Mouse (Mus musculus) spleen, adult 2 months (tissue): ENCODE results near the gene Sf3b3.

Experiments
- CTCF ChIP-seq: fragments of 200-500 bp; IDR thresholded peaks from 2 replicates; pipeline ENCODE4 v1.5.1; 2011; ENCODE audit warnings: mild to moderate bottlenecking, inconsistent platforms; ENCODE audit not compliant: insufficient read depth, insufficient read length, insufficient replicate concordance; ENCODE audit errors: extremely low read depth
- POLR2A ChIP-seq: fragments of 200-500 bp; IDR thresholded peaks from 2 replicates; pipeline ENCODE4 v1.6.1; 2011; ENCODE audit warnings: low read depth, low read length, inconsistent platforms

DNA sequence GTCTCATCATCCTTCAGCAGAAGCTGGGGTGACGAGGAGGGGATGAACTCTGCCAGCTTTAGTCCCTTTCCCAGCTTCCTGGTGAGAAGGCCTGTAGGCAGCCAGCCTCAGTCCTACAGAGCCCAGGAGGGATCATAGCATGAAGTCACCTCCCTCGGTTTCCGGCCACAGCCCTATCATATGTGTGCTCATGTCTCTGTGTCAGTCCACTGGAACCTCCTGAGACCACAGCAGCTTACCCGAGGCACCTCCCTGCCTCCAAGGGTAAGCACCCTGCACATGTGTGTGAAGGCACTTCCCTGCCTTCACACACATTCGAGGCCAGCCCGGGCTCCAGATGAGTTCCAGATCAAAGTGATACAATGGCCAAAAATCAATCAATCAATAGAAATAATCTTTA lies 56.3 kb downstream of the Sf3b3 start:
- no peak for TF ChIP-seq CTCF
- no peak for TF ChIP-seq POLR2A
